In the genomic region with DNA sequence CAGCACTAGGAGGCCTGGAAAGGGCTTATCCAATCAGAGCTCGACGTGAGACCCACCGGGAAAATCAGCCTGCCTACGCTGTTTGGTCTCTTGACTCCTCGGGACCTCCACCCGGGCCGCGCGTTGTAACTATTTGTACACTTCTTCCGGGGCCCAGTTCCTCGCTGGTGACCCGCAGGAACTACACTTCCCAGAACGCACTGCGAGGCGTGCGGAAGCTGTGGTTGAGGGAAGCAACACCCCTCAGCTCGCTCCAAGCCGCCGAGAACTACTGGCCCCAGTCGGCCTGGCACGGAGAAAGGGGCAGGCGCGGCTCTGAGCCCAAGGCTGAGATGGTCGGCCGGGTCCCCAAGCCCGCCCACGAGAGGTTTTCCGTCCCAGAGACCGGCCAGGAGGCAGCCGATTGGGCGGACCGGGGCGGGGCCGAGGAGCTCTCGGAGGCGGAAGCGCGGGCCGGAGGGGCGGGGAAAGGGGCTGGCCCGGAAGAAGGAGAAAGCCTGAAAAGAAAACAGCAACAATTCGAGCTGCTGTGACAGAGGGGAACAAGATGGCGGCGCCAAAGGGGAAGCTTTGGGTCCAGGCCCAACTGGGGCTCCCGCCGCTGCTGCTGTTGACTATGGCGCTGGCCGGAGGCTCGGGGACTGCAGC, we compare ENCODE assay signal across 7 mouse cellular contexts. TPM values are rescaled to one million over a fixed set of nuclear protein-coding genes. Genes with fewer than 3 reads are reported as not detected.
A peak's percentile ranks its signal among the peaks of the same experiment; 100 is the strongest.
DNase-seq lines count a peak whose midpoint lies in the region; ATAC-seq lines count a peak whose summit lies in the region.

A gene (plus strand): TSS at position 218 of the 648 bp plus-strand sequence.

- peak within 1 kb of the TSS; percentile 94 for H3K9ac ChIP-seq in intestine, embryonic 16.5 days (ENCODE audit: low read depth, low read length)
- peak within 1 kb of the TSS; percentile 90 for H3K9ac ChIP-seq in midbrain, embryonic 11.5 days (ENCODE audit: low read length)

- peak within 1 kb of the TSS; percentile 99 for H3K4me3 ChIP-seq in intestine, embryonic 16.5 days (ENCODE audit: low read length)
- H3K4me3 ChIP-seq in midbrain, embryonic 11.5 days (ENCODE audit: low read depth, low read length): peak within 1 kb of the TSS; percentile 97

- ATAC-seq in intestine, embryonic 16.5 days: peak; percentile 95
- peak; percentile 93 for ATAC-seq in midbrain, embryonic 11.5 days (ENCODE audit: low FRiP score)

- under 1% methylated on average over 49 of the region's 49 CpGs for WGBS in intestine, embryonic 16.5 days
- under 1% methylated on average over 49 of the region's 49 CpGs for WGBS in midbrain, embryonic 11.5 days

- H3K27me3 ChIP-seq in intestine, embryonic 16.5 days (replicated peaks; ENCODE audit: control insufficient read depth, insufficient read depth, low read length): no peaks in the 10 kb centered on the region
- H3K27me3 ChIP-seq in midbrain, embryonic 11.5 days (ENCODE audit: control insufficient read depth, insufficient read depth, low read length): no peaks in the 10 kb centered on the region

- peak; percentile 99 for DNase-seq in adrenal gland, adult 8-10 months
- peak; percentile 98 for DNase-seq in embryo, embryonic 9.5 days (ENCODE audit: extremely low spot score)
- DNase-seq in gastrocnemius, postnatal 4 days (ENCODE audit: low spot score in 2 of 2): peak; percentile 97 to 99
- DNase-seq in left cerebral cortex, postnatal 36 days (ENCODE audit: low spot score in 2 of 2): peak; percentile 96 to 97
- DNase-seq in midbrain, embryonic 11.5 days (ENCODE audit: low spot score, missing footprints): peak; percentile 99
- peak; percentile 93 for DNase-seq in skeletal muscle tissue, adult 2 months (ENCODE audit: low read depth, low spot score)

- intact Hi-C loops in left cerebral cortex, postnatal 36 days (cut with DNase I): loop anchor here (5.0 kb wide), 2 partner anchors 69 to 336 kb away; no protein-coding TSS in a partner anchor

- H3K36me3 ChIP-seq in intestine, embryonic 16.5 days (ENCODE audit: control insufficient read depth, insufficient read depth, low read length): no peaks in the 10 kb centered on the region
- no peaks in the 10 kb centered on the region; the same call in 1 of the 2 replicates for H3K36me3 ChIP-seq in midbrain, embryonic 11.5 days (ENCODE audit: control insufficient read depth, insufficient read depth, low read length)

- peak within 1 kb of the TSS; percentile 77 for H3K4me2 ChIP-seq in intestine, embryonic 16.5 days (ENCODE audit: low read depth, low read length)
- peak within 1 kb of the TSS; percentile 50 for H3K4me2 ChIP-seq in midbrain, embryonic 11.5 days

- peak within 1 kb of the TSS; percentile 100 for H3K27ac ChIP-seq in intestine, embryonic 16.5 days (ENCODE audit: low read length)
- H3K27ac ChIP-seq in midbrain, embryonic 11.5 days (ENCODE audit: low read depth, low read length): peak within 1 kb of the TSS; percentile 93

- H3K4me1 ChIP-seq in intestine, embryonic 16.5 days (ENCODE audit: control insufficient read depth, insufficient read depth, low read length): peaks cover 30% of the 10 kb centered on the region
- peaks cover 15% of the 10 kb centered on the region for H3K4me1 ChIP-seq in midbrain, embryonic 11.5 days (ENCODE audit: control insufficient read depth, insufficient read depth, low read length)

- no peaks in the 10 kb centered on the region for H3K9me3 ChIP-seq in intestine, embryonic 16.5 days (ENCODE audit: control insufficient read depth, low read length)
- no peaks in the 10 kb centered on the region for H3K9me3 ChIP-seq in midbrain, embryonic 11.5 days (ENCODE audit: control insufficient read depth, low read length)

RNA-seq across cellular contexts. Expression of the gene that starts here (rescaled TPM):
- 100 to 1,000 TPM; 451 to 533 (median 471) TPM for total RNA-seq in adrenal gland, adult 8-10 months (2022)
- 100 to 1,000 TPM; 142 to 149 TPM for total RNA-seq in gastrocnemius, postnatal 4 days (2021)
- 449 TPM in 2 replicates for polyA plus RNA-seq in intestine, embryonic 16.5 days (2015; fragmentation: Nextera tagmentation; extraction: Ambion mirVana)
- total RNA-seq in left cerebral cortex, postnatal 36 days (2021): 100 to 1,000 TPM; 192 to 236 TPM
- 344 and 384 TPM in 2 replicates for polyA plus RNA-seq in midbrain, embryonic 11.5 days (2014; fragmentation: Nextera tagmentation; extraction: Ambion mirVana)

Comparison
In these comparisons a context has a peak if more than half of its experiments do, and no peak if none do; other contexts are left out.
1. Peak in every context shown above with its lines: DNase-seq, ATAC-seq, H3K4me3 ChIP-seq and H3K27ac ChIP-seq.